Mouse (Mus musculus) ES-E14 (cell line): Measurements from ENCODE around the gene Col23a1. TPM values are rescaled to one million over a fixed set of nuclear protein-coding genes. Genes with fewer than 3 reads are reported as not detected.

ENCODE experiments used
- DNase-seq: peaks from one replicate; pipeline ENCODE4 v3.0.0-alpha.2; 2013; ENCODE audit warnings: low read depth, low spot score
- H3K27ac ChIP-seq: 2 replicates; pipeline ENCODE4 v1.5.1; 2012; ENCODE audit warnings: low read depth, mild to moderate bottlenecking, low read length, moderate library complexity, mixed read lengths; ENCODE audit not compliant: poor library complexity, insufficient read depth, severe bottlenecking
- H3K36me3 ChIP-seq: 2 replicates; pipeline ENCODE4 v1.6.1; 2012; ENCODE audit warnings: mild to moderate bottlenecking, low read length, moderate library complexity, mixed read lengths; ENCODE audit not compliant: control insufficient read depth, poor library complexity, insufficient read depth, severe bottlenecking
- H3K4me1 ChIP-seq, 2 experiments: fragments of 150-350 bp in 1 of 2; sonication (generic) in 1 of 2; 2 replicates each; pipeline ENCODE4 v1.6.1; 2012; ENCODE audit warnings: low read length in 2 of 2, mild to moderate bottlenecking in 1 of 2, mixed read lengths in 1 of 2; ENCODE audit not compliant: control insufficient read depth in 2 of 2, insufficient read depth in 2 of 2, poor library complexity in 1 of 2
- H3K4me3 ChIP-seq, 2 experiments: fragments of 150-350 bp in 1 of 2; sonication (generic) in 1 of 2; 2 replicates each; pipeline ENCODE4 v1.5.1; 2012; ENCODE audit warnings: low read length in 2 of 2, low read depth in 1 of 2, mild to moderate bottlenecking in 1 of 2, mixed read lengths in 1 of 2; ENCODE audit not compliant: insufficient read depth in 1 of 2, poor library complexity in 1 of 2, severe bottlenecking in 1 of 2
- H3K9ac ChIP-seq: 2 replicates; pipeline ENCODE4 v1.6.1; 2012; ENCODE audit warnings: low read depth, mild to moderate bottlenecking, low read length, mixed read lengths; ENCODE audit not compliant: poor library complexity, insufficient read depth, severe bottlenecking
- H3K9me3 ChIP-seq: fragments of 150-350 bp; sonication (generic); 2 replicates; pipeline ENCODE4 v1.6.1; 2012; ENCODE audit warnings: low read depth, mild to moderate bottlenecking, low read length; ENCODE audit not compliant: control insufficient read depth, insufficient read depth
- CHD2 ChIP-seq: IDR thresholded peaks from 2 replicates; pipeline ENCODE4 v1.6.1; 2014; ENCODE audit warnings: mild to moderate bottlenecking, low read depth, low read length, inconsistent platforms
- HCFC1 ChIP-seq: IDR thresholded peaks from 2 replicates; pipeline ENCODE4 v1.6.1; 2012; ENCODE audit warnings: low read length, inconsistent platforms, borderline replicate concordance; ENCODE audit not compliant: insufficient read depth
- MAFK ChIP-seq: IDR thresholded peaks from 2 replicates; pipeline ENCODE4 v1.6.1; 2014; ENCODE audit warnings: mild to moderate bottlenecking, low read depth, low read length, inconsistent platforms; ENCODE audit not compliant: insufficient read depth
- ZC3H11A ChIP-seq: IDR thresholded peaks from 2 replicates; pipeline ENCODE4 v1.6.1; 2012; ENCODE audit warnings: low read depth, mild to moderate bottlenecking, inconsistent platforms, low read length, borderline replicate concordance
- ZNF384 ChIP-seq: IDR thresholded peaks from 2 replicates; pipeline ENCODE4 v1.6.1; 2012; ENCODE audit warnings: low read depth, low read length, inconsistent platforms
- in situ Hi-C, 2 experiments: fragments of 600-800 bp; cut with MboI; formaldehyde crosslinking; loops; one replicate each; pipeline ENCODE4 v1.15.1; 2025; ENCODE audit warnings: low sequenced_read_pairs in 2 of 2, inconsistent platforms in 1 of 2; ENCODE audit not compliant: unreplicated experiment in 2 of 2
- total RNA-seq: library from RNA; depleted of rRNA; stranded (reverse); fragments of 300-350 nt; gene quantifications from 2 replicates; pipeline ENCODE4 v1.2.3, GENCODE M21; 2012

The Col23a1 gene
- total RNA-seq, 1 experiment = 0.40 TPM

GRCm38 (mm10) chr11:51485775-51486464 is 196.2 kb downstream of the Col23a1 start:
- DNase-seq = no peak
- no peak overlapping the region for H3K9ac ChIP-seq
- H3K9me3 ChIP-seq = no peaks in the 10 kb centered on the region
- in situ Hi-C loops = no loop called here
- H3K4me1 ChIP-seq = no peaks in the 10 kb centered on the region
- TF ChIP-seq MAFK (no peak), CHD2 (no peak), ZNF384 (no peak), HCFC1 (no peak), ZC3H11A (no peak)
- no peaks in the 10 kb centered on the region for H3K36me3 ChIP-seq
- H3K4me3 ChIP-seq = no peak overlapping the region
- no peak overlapping the region for H3K27ac ChIP-seq

DNA sequence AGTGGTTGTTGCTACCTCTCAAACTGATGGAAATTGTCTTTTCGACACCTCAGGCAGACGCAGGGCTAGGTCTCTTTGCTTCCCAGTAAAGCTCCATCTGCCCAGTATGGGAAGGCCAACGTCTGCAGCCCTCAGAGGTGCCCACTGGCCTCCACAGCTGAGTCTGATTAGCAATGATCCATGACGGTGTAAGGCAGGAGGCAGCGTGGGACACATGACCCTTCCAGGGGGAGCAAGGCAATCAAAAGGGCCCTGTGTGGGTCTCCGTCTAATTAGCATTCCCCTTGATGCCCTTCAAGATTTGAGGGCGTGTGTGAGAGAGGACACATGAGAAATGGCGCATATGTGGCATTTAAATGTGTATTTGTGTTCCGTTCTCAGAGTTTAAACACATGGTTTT is 199.1 kb downstream of the Col23a1 start:
- H3K36me3 ChIP-seq = no peaks in the 10 kb centered on the region
- H3K27ac ChIP-seq = no peak overlapping the region
- TF ChIP-seq CHD2 (no peak), ZC3H11A (no peak), HCFC1 (no peak), MAFK (no peak), ZNF384 (no peak)
- in situ Hi-C loops = no loop called here
- no peak for DNase-seq
- H3K9me3 ChIP-seq = no peaks in the 10 kb centered on the region
- no peaks in the 10 kb centered on the region for H3K4me1 ChIP-seq
- no peak overlapping the region for H3K9ac ChIP-seq
- no peak overlapping the region for H3K4me3 ChIP-seq

GRCm38 (mm10) chr11:51493421-51493820 is 203.7 kb downstream of the Col23a1 start:
- Histone ChIP-seq H3K4me1 (no peaks in the 10 kb centered on the region), H3K9me3 (no peaks in the 10 kb centered on the region), H3K27ac (no peak overlapping the region), H3K4me3 (no peak overlapping the region), H3K9ac (no peak overlapping the region), H3K36me3 (no peaks in the 10 kb centered on the region)
- in situ Hi-C loops = no loop called here
- DNase-seq = no peak
- TF ChIP-seq MAFK (no peak), ZNF384 (no peak), ZC3H11A (no peak), HCFC1 (no peak), CHD2 (no peak)

DNA sequence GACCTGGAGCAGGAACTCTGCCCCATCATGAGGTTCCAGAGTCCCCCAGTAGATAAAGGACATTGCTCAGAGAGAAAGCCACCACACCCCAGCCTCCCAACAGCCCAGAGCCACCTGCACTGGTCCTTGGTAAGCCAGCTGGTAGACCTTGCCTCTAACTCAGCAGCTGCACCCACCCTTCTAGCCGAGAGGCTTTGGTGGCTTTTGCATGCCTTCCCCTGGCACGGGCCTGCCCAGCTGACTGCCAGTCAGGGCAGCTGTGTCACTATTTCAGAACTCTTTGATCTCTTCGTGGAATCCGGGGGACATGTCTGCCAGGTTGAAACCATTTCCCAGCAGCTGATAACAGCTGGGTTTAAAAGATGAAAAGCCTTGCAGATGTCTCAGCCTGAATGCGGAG is 204.5 kb downstream of the Col23a1 start:
- H3K36me3 ChIP-seq = no peaks in the 10 kb centered on the region
- TF ChIP-seq ZNF384 (no peak), ZC3H11A (no peak), CHD2 (no peak), MAFK (no peak), HCFC1 (no peak)
- no peak overlapping the region for H3K27ac ChIP-seq

More for the DNA sequence above, 204.5 kb downstream of the Col23a1 start:
- Histone ChIP-seq H3K9ac (no peak overlapping the region), H3K4me1 (no peaks in the 10 kb centered on the region), H3K4me3 (no peak overlapping the region), H3K9me3 (no peaks in the 10 kb centered on the region)
- no peak for DNase-seq
- in situ Hi-C loops = no loop called here
